8 mouse cellular contexts compared by ENCODE assay signal in genomic region chr11:84513171-84514116, GRCm38 (mm10). TPM values are rescaled to one million over a fixed set of nuclear protein-coding genes. Genes with fewer than 3 reads are reported as not detected.
A peak's percentile ranks its signal among the peaks of the same experiment; 100 is the strongest.
DNase-seq lines count a peak whose midpoint lies in the region; ATAC-seq and TF ChIP-seq lines count a peak whose summit lies in the region.

TSS of gene Aatf (minus strand) at chr11:84513522.

- no peaks in the 10 kb centered on the region for H3K9me3 ChIP-seq in ES-E14 (ENCODE audit: control insufficient read depth, insufficient read depth, low read depth, low read length)
- H3K9me3 ChIP-seq in forebrain, embryonic 15.5 days = no peaks in the 10 kb centered on the region

- H3K27me3 ChIP-seq in forebrain, embryonic 15.5 days = peaks cover 38% of the 10 kb centered on the region

- H3K27ac ChIP-seq in ES-E14 (ENCODE audit: insufficient read depth, low read depth, low read length, poor library complexity, severe bottlenecking) = no peak within 1 kb of the TSS
- H3K27ac ChIP-seq in forebrain, embryonic 15.5 days (replicated peaks) = peak within 1 kb of the TSS; percentile 73

- 0 out of 4 replicates have a peak, but pooled peaks cover 0 to 2% of the 10 kb centered on the region in 2 experiments for H3K4me1 ChIP-seq in ES-E14 (ENCODE audit: control insufficient read depth in 2 of 2, insufficient read depth in 2 of 2, low read length in 2 of 2, poor library complexity in 1 of 2)
- H3K4me1 ChIP-seq in forebrain, embryonic 15.5 days = peaks cover 16% of the 10 kb centered on the region
- H3K4me1 ChIP-seq in lung, adult 2 months (ENCODE audit: control insufficient read depth, insufficient read depth, low read length) = peaks cover 3% of the 10 kb centered on the region

- intact Hi-C loops in heart, postnatal 25 days (cut with DNase I) = loop anchor here (5.0 kb wide), 2 partner anchors 304 to 446 kb away; partner anchors contain the start of genes Dusp14 and Mrm1

- peak; percentile 91 for DNase-seq in ES-E14 (ENCODE audit: low read depth, low spot score)
- peak; percentile 97 for DNase-seq in cerebellum, adult 11-12 months
- peak; percentile 93 for DNase-seq in heart, postnatal 25 days (ENCODE audit: low spot score)
- peak; percentile 94 to 98 for DNase-seq in layer of hippocampus, adult 18-20 months (ENCODE audit: low spot score in 2 of 2)
- peak; percentile 96 for DNase-seq in lung, adult 2 months
- DNase-seq in thymus, adult 18-20 months = peak; percentile 94

- TF ChIP-seq CTCF in lung, adult 2 months (IDR thresholded peaks at IDR 0.05; ENCODE audit: insufficient read depth, low read length) = no peak

- peak within 1 kb of the TSS; percentile 79 to 84 for H3K4me3 ChIP-seq in ES-E14 (ENCODE audit: insufficient read depth in 1 of 2, low read depth in 1 of 2, low read length in 2 of 2, poor library complexity in 1 of 2, severe bottlenecking in 1 of 2)
- H3K4me3 ChIP-seq in forebrain, embryonic 15.5 days = peak within 1 kb of the TSS; percentile 73
- H3K4me3 ChIP-seq in lung, adult 2 months (replicated peaks; ENCODE audit: extremely low read depth, low read depth, low read length) = peak within 1 kb of the TSS; percentile 92

- TF ChIP-seq POLR2A in lung, adult 2 months (IDR thresholded peaks at IDR 0.05; ENCODE audit: borderline replicate concordance, extremely low read depth, low read depth, low read length) = peak; percentile 56; the same call in 1 of the 2 replicates

- peak; percentile 99 for ATAC-seq in forebrain, embryonic 15.5 days (replicated peaks)
- ATAC-seq in neutrophil, adult 5-6 weeks (ENCODE audit: extremely low read depth, insufficient number of reproducible peaks, low FRiP score, poor library complexity, severe bottlenecking) = peak; percentile 91

- H3K4me2 ChIP-seq in forebrain, embryonic 15.5 days (replicated peaks) = peak within 1 kb of the TSS; percentile 91

- peak within 1 kb of the TSS; percentile 91 for H3K9ac ChIP-seq in ES-E14 (ENCODE audit: insufficient read depth, low read depth, low read length, poor library complexity, severe bottlenecking)
- H3K9ac ChIP-seq in forebrain, embryonic 15.5 days (replicated peaks) = peak within 1 kb of the TSS; percentile 72

- peaks cover 8% of the 10 kb centered on the region for H3K36me3 ChIP-seq in ES-E14 (ENCODE audit: control insufficient read depth, insufficient read depth, low read length, poor library complexity, severe bottlenecking)
- H3K36me3 ChIP-seq in forebrain, embryonic 15.5 days = peaks cover 17% of the 10 kb centered on the region

- in situ Hi-C loops in ES-E14 (cut with MboI; ENCODE audit: low sequenced_read_pairs in 2 of 2, unreplicated experiment in 2 of 2) = no loop called here

- under 1% methylated on average over 80 of the region's 80 CpGs for WGBS in forebrain, embryonic 15.5 days
- 1% methylated on average over 80 of the region's 80 CpGs for WGBS in lung, adult 2 months

TF ChIP-seq in ES-E14, 5 proteins besides CTCF, POLR2A, EP300 and RAD21:
- no peak for TF ChIP-seq ZC3H11A (IDR thresholded peaks at IDR 0.05; ENCODE audit: borderline replicate concordance, low read depth, low read length)
- TF ChIP-seq HCFC1 (IDR thresholded peaks at IDR 0.05; ENCODE audit: borderline replicate concordance, insufficient read depth, low read length) = 0 out of 2 replicates have a peak, but pooled peaks have one; percentile 17

RNA-seq across cellular contexts. Expression of gene Aatf, which starts in this region (rescaled TPM):
- 39.5 and 55.5 TPM in 2 replicates for total RNA-seq in ES-E14 (2012; rRNA removed)
- polyA plus RNA-seq in forebrain, embryonic 15.5 days (2015; fragmentation: Nextera tagmentation; extraction: Ambion mirVana) = 54.0 and 54.8 TPM in 2 replicates
- 10 to 100 TPM; 12.8 to 13.1 TPM for total RNA-seq in heart, postnatal 25 days (2021)
- 10 to 100 TPM; 21.5 to 21.6 TPM for total RNA-seq in layer of hippocampus, adult 18-20 months (2021)
- polyA plus RNA-seq in lung, adult 2 months (2012; rRNA removed) = 2.9 and 4.4 TPM in 2 replicates
- total RNA-seq in neutrophil, adult 5-6 weeks (2017) = 49.7 and 50.8 TPM in 2 replicates

Comparison
In these comparisons a context has a peak if more than half of its experiments do, and no peak if none do; other contexts are left out.
1. RNA of gene Aatf (polyA plus RNA-seq): 54.0 to 54.8 TPM in forebrain, embryonic 15.5 days; 2.9 to 4.4 TPM in lung, adult 2 months; every median in the first group is over 10 times any median in the second.
2. Peak in every context shown above with its lines, with median percentiles within 50 percentile points of each other: DNase-seq and H3K4me3 ChIP-seq.